Mouse (Mus musculus) stomach, embryonic 15.5 days (tissue): ENCODE results near the gene Il21r. TPM values are rescaled to one million over a fixed set of nuclear protein-coding genes. Genes with fewer than 3 reads are reported as not detected.

Experiments used
- ATAC-seq: fragments of 200-750 bp; cut with Nextera tagmentation; 2 replicates; pipeline ENCODE4 v1.8.0; 2017; ENCODE audit warnings: low read depth, moderate number of reproducible peaks, moderate TSS enrichment; ENCODE audit not compliant: insufficient read depth, low FRiP score
- H3K27ac ChIP-seq: fragments of 300-500 bp; sonication (generic); 2 replicates; pipeline ENCODE4 v1.5.1; 2015; ENCODE audit warnings: mild to moderate bottlenecking, inconsistent platforms
- H3K27me3 ChIP-seq: fragments of 300-500 bp; sonication (generic); replicated peaks from 2 replicates; pipeline ENCODE4 v1.6.1; 2015; ENCODE audit warnings: inconsistent platforms
- H3K36me3 ChIP-seq: fragments of 300-500 bp; sonication (generic); 2 replicates; pipeline ENCODE4 v1.6.1; 2015; ENCODE audit warnings: inconsistent platforms
- H3K4me1 ChIP-seq: fragments of 300-500 bp; sonication (generic); 2 replicates; pipeline ENCODE4 v1.6.1; 2015; ENCODE audit warnings: inconsistent platforms
- H3K4me2 ChIP-seq: fragments of 300-500 bp; sonication (generic); 2 replicates; pipeline ENCODE4 v1.6.1; 2015; ENCODE audit warnings: mild to moderate bottlenecking, inconsistent platforms
- H3K4me3 ChIP-seq: fragments of 300-500 bp; sonication (generic); replicated peaks from 2 replicates; pipeline ENCODE4 v1.5.1; 2015; ENCODE audit warnings: inconsistent platforms
- H3K9ac ChIP-seq: fragments of 300-500 bp; sonication (generic); 2 replicates; pipeline ENCODE4 v1.6.1; 2015; ENCODE audit warnings: inconsistent platforms
- H3K9me3 ChIP-seq: fragments of 300-500 bp; sonication (generic); 2 replicates; pipeline ENCODE4 v1.6.1; 2016; ENCODE audit warnings: inconsistent platforms
- WGBS: fragments of 180-500 bp; shearing (Covaris S2); methylation state at CpG from one replicate; pipeline ENCODE4 v1.1.7; 2015; 5-methylcytosine and 5-hydroxymethylcytosine counted together
- polyA plus RNA-seq: library from polyadenylated mRNA; unstranded; fragments of >200 nt; fragmentation: Nextera tagmentation; extraction: Ambion mirVana; gene quantifications from 2 replicates; pipeline ENCODE4 v1.2.1, GENCODE M21; 2015

Gene Il21r
- polyA plus RNA-seq, 1 experiment from 2014 or later: 0.65 TPM

- no peaks in the 10 kb centered on the region for H3K4me1 ChIP-seq
These were observed 27.8 kb downstream of the Il21r start for GRCm38 (mm10) chr7:125630989-125631388.

GRCm38 (mm10) chr7:125637220-125638140 is 34.3 kb downstream of the Il21r start:
- 81% methylated on average over 8 of the region's 8 CpGs for WGBS
- H3K27ac ChIP-seq: no peak overlapping the region
- no peaks in the 10 kb centered on the region for H3K4me1 ChIP-seq
- H3K4me3 ChIP-seq: no peak overlapping the region
- no peak overlapping the region for H3K9ac ChIP-seq
- peaks cover 27% of the 10 kb centered on the region; the same call in 1 of the 2 replicates for H3K36me3 ChIP-seq
- ATAC-seq: no peak
- H3K9me3 ChIP-seq: no peaks in the 10 kb centered on the region
- H3K4me2 ChIP-seq: no peak overlapping the region
- H3K27me3 ChIP-seq: no peaks in the 10 kb centered on the region

More at GRCm38 (mm10) chr7:125630989-125631388, 27.8 kb downstream of the Il21r start:
- no peaks in the 10 kb centered on the region for H3K27me3 ChIP-seq
- no peak overlapping the region for H3K4me3 ChIP-seq
- H3K36me3 ChIP-seq: no peaks in the 10 kb centered on the region
- no peak overlapping the region for H3K4me2 ChIP-seq
- H3K9ac ChIP-seq: no peak overlapping the region
- ATAC-seq: no peak
- no peak overlapping the region for H3K27ac ChIP-seq
- 85% methylated on average over 3 of the region's 3 CpGs for WGBS
- H3K9me3 ChIP-seq: no peaks in the 10 kb centered on the region

- peaks cover 33% of the 10 kb centered on the region for H3K36me3 ChIP-seq
- no peaks in the 10 kb centered on the region for H3K27me3 ChIP-seq
- no peak overlapping the region for H3K4me3 ChIP-seq
- no peak overlapping the region for H3K4me2 ChIP-seq
- ATAC-seq: no peak
- 75% methylated on average over 6 of the region's 6 CpGs for WGBS
- no peak overlapping the region for H3K27ac ChIP-seq
- H3K9ac ChIP-seq: no peak overlapping the region
- H3K9me3 ChIP-seq: no peaks in the 10 kb centered on the region
- H3K4me1 ChIP-seq: no peaks in the 10 kb centered on the region
These were observed 35.1 kb downstream of the Il21r start for GRCm38 (mm10) chr7:125638376-125638775.

GRCm38 (mm10) chr7:125638870-125639386 is 35.7 kb downstream of the Il21r start:
- H3K4me3 ChIP-seq: no peak overlapping the region
- no peaks in the 10 kb centered on the region for H3K9me3 ChIP-seq
- no peak overlapping the region for H3K4me2 ChIP-seq
- peaks cover 38% of the 10 kb centered on the region for H3K36me3 ChIP-seq
- no peaks in the 10 kb centered on the region for H3K27me3 ChIP-seq
- H3K27ac ChIP-seq: no peak overlapping the region
- H3K4me1 ChIP-seq: no peaks in the 10 kb centered on the region
- WGBS: 44% methylated on average over 9 of the region's 9 CpGs
- no peak overlapping the region for H3K9ac ChIP-seq
- 0 out of 2 replicates have a peak, but pooled peaks have one; percentile 23 for ATAC-seq

GRCm38 (mm10) chr7:125643880-125644279 is 40.7 kb downstream of the Il21r start:
- no peak overlapping the region for H3K9ac ChIP-seq
- 75% methylated on average over 6 of the region's 6 CpGs for WGBS
- peaks cover 73% of the 10 kb centered on the region for H3K36me3 ChIP-seq
- H3K4me1 ChIP-seq: no peaks in the 10 kb centered on the region
- H3K27me3 ChIP-seq: no peaks in the 10 kb centered on the region
- no peak overlapping the region for H3K27ac ChIP-seq
- H3K4me2 ChIP-seq: no peak overlapping the region
- ATAC-seq: no peak
- no peak overlapping the region for H3K4me3 ChIP-seq
- no peaks in the 10 kb centered on the region for H3K9me3 ChIP-seq

- Histone ChIP-seq H3K9me3 (no peaks in the 10 kb centered on the region), H3K27me3 (no peaks in the 10 kb centered on the region), H3K4me3 (no peak overlapping the region), H3K9ac (no peak overlapping the region), H3K27ac (no peak overlapping the region), H3K36me3 (peaks cover 76% of the 10 kb centered on the region), H3K4me1 (no peaks in the 10 kb centered on the region), H3K4me2 (no peak overlapping the region)
- ATAC-seq: no peak
- WGBS: 87% methylated on average over 7 of the region's 7 CpGs
These were observed 42.2 kb downstream of the Il21r start for GRCm38 (mm10) chr7:125645413-125645812.

GRCm38 (mm10) chr7:125649013-125649412 is 45.8 kb downstream of the Il21r start:
- no peaks in the 10 kb centered on the region for H3K4me1 ChIP-seq
- no peak overlapping the region for H3K9ac ChIP-seq
- no peak overlapping the region for H3K4me3 ChIP-seq
- no peak overlapping the region for H3K4me2 ChIP-seq
- no peaks in the 10 kb centered on the region for H3K9me3 ChIP-seq
- 97% methylated on average over 1 of the region's 1 CpGs for WGBS
- no peak for ATAC-seq
- H3K27me3 ChIP-seq: no peaks in the 10 kb centered on the region
- H3K36me3 ChIP-seq: peaks cover 65% of the 10 kb centered on the region
- no peak overlapping the region for H3K27ac ChIP-seq

- Histone ChIP-seq H3K4me1 (no peaks in the 10 kb centered on the region), H3K27ac (no peak overlapping the region), H3K4me2 (no peak overlapping the region), H3K9me3 (no peaks in the 10 kb centered on the region), H3K9ac (no peak overlapping the region), H3K27me3 (no peaks in the 10 kb centered on the region), H3K36me3 (peaks cover 67% of the 10 kb centered on the region), H3K4me3 (no peak overlapping the region)
- ATAC-seq: no peak
- 85% methylated on average over 6 of the region's 6 CpGs for WGBS
These were observed 54.3 kb downstream of the Il21r start for GRCm38 (mm10) chr7:125657511-125657910.

GRCm38 (mm10) chr7:125663654-125664053 is 60.4 kb downstream of the Il21r start:
- Histone ChIP-seq H3K27ac (no peak overlapping the region), H3K4me1 (no peaks in the 10 kb centered on the region), H3K36me3 (peaks cover 59% of the 10 kb centered on the region), H3K27me3 (no peaks in the 10 kb centered on the region), H3K9ac (no peak overlapping the region), H3K4me2 (no peak overlapping the region), H3K9me3 (no peaks in the 10 kb centered on the region), H3K4me3 (no peak overlapping the region)
- WGBS: 70% methylated on average over 3 of the region's 3 CpGs
- ATAC-seq: no peak

- no peak for ATAC-seq
- Histone ChIP-seq H3K9ac (no peak overlapping the region), H3K36me3 (peaks cover 85% of the 10 kb centered on the region), H3K4me2 (no peak overlapping the region), H3K9me3 (no peaks in the 10 kb centered on the region), H3K27me3 (no peaks in the 10 kb centered on the region), H3K4me1 (no peaks in the 10 kb centered on the region), H3K4me3 (no peak overlapping the region), H3K27ac (no peak overlapping the region)
- WGBS: 87% methylated on average over 6 of the region's 6 CpGs
These were observed 67.6 kb downstream of the Il21r start for GRCm38 (mm10) chr7:125670865-125671264.

- Histone ChIP-seq H3K27ac (no peak overlapping the region), H3K4me1 (no peaks in the 10 kb centered on the region), H3K9me3 (no peaks in the 10 kb centered on the region), H3K36me3 (peaks cover 85% of the 10 kb centered on the region), H3K4me3 (no peak overlapping the region), H3K9ac (no peak overlapping the region), H3K27me3 (no peaks in the 10 kb centered on the region), H3K4me2 (no peak overlapping the region)
- WGBS: 82% methylated on average over 8 of the region's 8 CpGs
- no peak for ATAC-seq
These were observed 68.2 kb downstream of the Il21r start for GRCm38 (mm10) chr7:125671396-125671795.

GRCm38 (mm10) chr7:125674916-125675315 is 71.7 kb downstream of the Il21r start:
- WGBS: 88% methylated on average over 2 of the region's 2 CpGs
- peaks cover 93% of the 10 kb centered on the region for H3K36me3 ChIP-seq
- H3K4me1 ChIP-seq: no peaks in the 10 kb centered on the region
- no peak overlapping the region for H3K27ac ChIP-seq
- H3K9ac ChIP-seq: no peak overlapping the region
- no peaks in the 10 kb centered on the region for H3K27me3 ChIP-seq
- H3K4me3 ChIP-seq: no peak overlapping the region
- H3K4me2 ChIP-seq: no peak overlapping the region
- ATAC-seq: no peak
- H3K9me3 ChIP-seq: no peaks in the 10 kb centered on the region
